Mouse (Mus musculus): Measurements from ENCODE around the gene Shc1. TPM values are rescaled to one million over a fixed set of nuclear protein-coding genes. Genes with fewer than 3 reads are reported as not detected.

The Shc1 gene
- polyA plus RNA-seq (2012; rRNA removed) = 29.5 and 30.2 TPM in 2 replicates

DNA sequence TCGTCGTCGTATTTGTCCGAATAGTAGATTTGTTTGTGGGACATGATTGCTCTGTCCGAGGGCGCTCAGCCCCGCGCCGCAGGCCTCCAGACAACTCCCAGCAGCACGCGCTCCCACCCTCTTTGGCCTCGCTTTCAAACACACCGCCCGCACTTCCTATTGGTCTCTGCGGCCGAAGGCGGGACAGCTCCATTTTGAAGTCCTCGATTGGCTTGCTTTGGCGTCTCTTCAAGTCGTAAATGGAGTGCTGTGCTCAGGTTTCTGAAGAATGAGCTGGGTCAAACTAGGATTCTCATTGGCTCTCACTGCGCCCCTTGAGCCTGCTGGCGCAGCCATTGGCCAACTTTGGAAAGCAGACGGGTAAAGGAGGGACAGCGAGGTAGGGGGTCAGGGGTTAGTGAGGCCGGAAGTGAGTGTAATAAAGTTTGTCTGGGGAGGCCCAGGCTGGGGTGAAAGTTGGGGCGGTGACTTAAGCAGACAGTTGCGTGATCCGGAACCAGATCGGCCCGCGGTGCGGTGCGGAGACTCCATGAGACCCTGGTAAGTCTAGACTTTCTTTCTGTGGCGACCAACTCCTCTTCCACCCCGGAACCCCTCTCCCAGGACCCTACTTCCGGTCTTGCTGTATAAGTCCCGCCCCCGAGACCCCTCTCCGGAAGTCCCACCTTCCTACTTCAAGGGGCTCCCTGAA lies at the start of gene Shc1, which contains the start of gene Cks1b:
Shc1 (plus strand) TSS at position 274 of the 691 bp plus-strand sequence.
Cks1b (minus strand) TSS at position 214 of the 691 bp plus-strand sequence.
- DNase-seq (ENCODE audit: low read depth) = peak; percentile 100
- TF ChIP-seq CTCF (IDR thresholded peaks at IDR 0.05; ENCODE audit: borderline replicate concordance, extremely low read depth, insufficient read depth, insufficient read length) (no peak), POLR2A (IDR thresholded peaks at IDR 0.05; ENCODE audit: borderline replicate concordance, extremely low read depth, insufficient read depth, insufficient read length, poor library complexity, severe bottlenecking) (peak; percentile 28; the same call in 1 of the 2 replicates)

GRCm38 (mm10) chr3:89373581-89374231 lies 44.5 kb upstream of the Shc1 start:
- DNase-seq (ENCODE audit: low read depth) = no peak

GRCm38 (mm10) chr3:89377831-89378230 lies 40.4 kb upstream of the Shc1 start:
- DNase-seq (ENCODE audit: low read depth) = no peak
- TF ChIP-seq POLR2A (IDR thresholded peaks at IDR 0.05; ENCODE audit: borderline replicate concordance, extremely low read depth, insufficient read depth, insufficient read length, poor library complexity, severe bottlenecking) = no peak
- no peak for TF ChIP-seq CTCF (IDR thresholded peaks at IDR 0.05; ENCODE audit: borderline replicate concordance, extremely low read depth, insufficient read depth, insufficient read length)

More at GRCm38 (mm10) chr3:89373581-89374231, 44.5 kb upstream of the Shc1 start:
- TF ChIP-seq CTCF (IDR thresholded peaks at IDR 0.05; ENCODE audit: borderline replicate concordance, extremely low read depth, insufficient read depth, insufficient read length) (no peak), POLR2A (IDR thresholded peaks at IDR 0.05; ENCODE audit: borderline replicate concordance, extremely low read depth, insufficient read depth, insufficient read length, poor library complexity, severe bottlenecking) (no peak)

- TF ChIP-seq POLR2A (IDR thresholded peaks at IDR 0.05; ENCODE audit: borderline replicate concordance, extremely low read depth, insufficient read depth, insufficient read length, poor library complexity, severe bottlenecking) = 0 out of 2 replicates have a peak, but pooled peaks have one; percentile 13
- TF ChIP-seq CTCF (IDR thresholded peaks at IDR 0.05; ENCODE audit: borderline replicate concordance, extremely low read depth, insufficient read depth, insufficient read length) = peak; percentile 95
- DNase-seq (ENCODE audit: low read depth) = peak; percentile 86
These were observed 39.7 kb upstream of the Shc1 start for GRCm38 (mm10) chr3:89378394-89379067.

DNA sequence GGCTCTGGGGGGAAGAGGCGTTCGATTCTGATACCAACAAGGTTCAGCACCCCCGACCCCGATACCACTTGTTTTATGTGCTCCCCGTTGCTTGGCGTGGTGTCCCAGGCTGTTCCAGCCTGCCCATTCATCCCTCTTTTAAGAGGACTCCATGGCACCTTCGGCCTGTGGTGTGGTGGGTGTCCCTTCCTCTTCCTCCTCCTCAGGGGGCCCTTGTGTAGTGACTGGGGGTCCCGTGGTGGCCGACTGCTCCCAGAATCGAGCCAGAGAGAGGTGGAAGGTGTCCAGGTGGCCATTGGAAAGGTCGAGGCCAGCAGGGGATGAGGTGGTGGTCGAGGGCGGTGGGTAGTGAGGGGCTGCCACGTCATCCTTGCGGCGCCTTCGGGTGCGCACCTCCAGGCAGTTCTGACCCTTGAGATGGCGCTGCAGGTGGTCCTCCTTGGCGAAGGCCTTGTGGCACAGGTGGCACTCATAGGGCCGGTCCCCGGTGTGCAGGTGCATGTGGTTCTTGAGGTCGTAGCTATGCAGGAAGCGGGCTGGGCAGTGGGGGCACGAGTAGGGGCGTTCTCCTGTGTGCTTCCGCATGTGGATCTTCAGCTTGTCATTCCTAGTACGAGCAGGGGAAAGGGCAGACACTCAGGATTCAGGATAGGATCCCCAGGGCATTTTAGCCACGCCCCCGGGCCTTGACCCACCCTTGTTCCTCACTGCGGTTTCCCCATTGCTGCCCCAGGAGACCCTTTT lies 38.7 kb upstream of the Shc1 start:
- TF ChIP-seq POLR2A (IDR thresholded peaks at IDR 0.05; ENCODE audit: borderline replicate concordance, extremely low read depth, insufficient read depth, insufficient read length, poor library complexity, severe bottlenecking) (no peak), CTCF (IDR thresholded peaks at IDR 0.05; ENCODE audit: borderline replicate concordance, extremely low read depth, insufficient read depth, insufficient read length) (no peak)
- no peak for DNase-seq (ENCODE audit: low read depth)

DNA sequence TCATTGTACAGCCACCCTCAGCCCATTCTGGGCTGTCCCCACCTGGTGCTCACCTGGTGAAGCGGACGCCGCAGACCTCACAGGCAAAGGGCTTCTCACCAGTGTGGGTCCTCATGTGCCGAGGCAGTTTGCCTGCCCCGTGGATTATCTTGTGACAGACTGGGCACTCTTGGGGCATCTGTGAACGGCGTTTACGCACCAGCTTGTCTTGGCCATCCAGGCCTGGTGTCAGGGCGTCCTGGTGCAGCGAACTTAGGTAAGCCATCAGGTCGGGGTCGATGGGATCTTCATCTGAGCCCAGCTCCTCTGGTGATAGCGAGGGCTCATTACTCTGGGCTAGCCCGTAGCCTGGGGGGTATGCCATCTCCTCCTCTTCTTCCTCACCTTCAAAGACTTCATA lies 38.0 kb upstream of the Shc1 start:
- no peak for DNase-seq (ENCODE audit: low read depth)
- TF ChIP-seq CTCF (IDR thresholded peaks at IDR 0.05; ENCODE audit: borderline replicate concordance, extremely low read depth, insufficient read depth, insufficient read length) = no peak
- no peak for TF ChIP-seq POLR2A (IDR thresholded peaks at IDR 0.05; ENCODE audit: borderline replicate concordance, extremely low read depth, insufficient read depth, insufficient read length, poor library complexity, severe bottlenecking)

- no peak for DNase-seq (ENCODE audit: low read depth)
- TF ChIP-seq CTCF (IDR thresholded peaks at IDR 0.05; ENCODE audit: borderline replicate concordance, extremely low read depth, insufficient read depth, insufficient read length) (no peak), POLR2A (IDR thresholded peaks at IDR 0.05; ENCODE audit: borderline replicate concordance, extremely low read depth, insufficient read depth, insufficient read length, poor library complexity, severe bottlenecking) (no peak)
These were observed 37.5 kb upstream of the Shc1 start for GRCm38 (mm10) chr3:89380711-89381110.

GRCm38 (mm10) chr3:89381233-89381632 lies 37.0 kb upstream of the Shc1 start:
- DNase-seq (ENCODE audit: low read depth) = no peak
- TF ChIP-seq POLR2A (IDR thresholded peaks at IDR 0.05; ENCODE audit: borderline replicate concordance, extremely low read depth, insufficient read depth, insufficient read length, poor library complexity, severe bottlenecking) (no peak), CTCF (IDR thresholded peaks at IDR 0.05; ENCODE audit: borderline replicate concordance, extremely low read depth, insufficient read depth, insufficient read length) (no peak)

- no peak for DNase-seq (ENCODE audit: low read depth)
- no peak for TF ChIP-seq POLR2A (IDR thresholded peaks at IDR 0.05; ENCODE audit: borderline replicate concordance, extremely low read depth, insufficient read depth, insufficient read length, poor library complexity, severe bottlenecking)
- TF ChIP-seq CTCF (IDR thresholded peaks at IDR 0.05; ENCODE audit: borderline replicate concordance, extremely low read depth, insufficient read depth, insufficient read length) = no peak
These were observed 36.0 kb upstream of the Shc1 start for GRCm38 (mm10) chr3:89382033-89382882.

GRCm38 (mm10) chr3:89382950-89383349 lies 35.3 kb upstream of the Shc1 start:
- DNase-seq (ENCODE audit: low read depth) = no peak
- no peak for TF ChIP-seq POLR2A (IDR thresholded peaks at IDR 0.05; ENCODE audit: borderline replicate concordance, extremely low read depth, insufficient read depth, insufficient read length, poor library complexity, severe bottlenecking)
- TF ChIP-seq CTCF (IDR thresholded peaks at IDR 0.05; ENCODE audit: borderline replicate concordance, extremely low read depth, insufficient read depth, insufficient read length) = no peak

Measured in brain, embryonic 14.5 days (tissue).